Mouse (Mus musculus): Measurements from ENCODE around the gene Mbl2.

GRCm38 (mm10) chr19:30214026-30214425 is 18.7 kb upstream of the Mbl2 start:
- TF ChIP-seq HCFC1 (IDR thresholded peaks at IDR 0.05; ENCODE audit: borderline replicate concordance, insufficient read depth, low read length) (no peak), ZNF384 (IDR thresholded peaks at IDR 0.05; ENCODE audit: low read depth, low read length) (no peak), MAFK (IDR thresholded peaks at IDR 0.05; ENCODE audit: insufficient read depth, low read depth, low read length) (no peak), ZC3H11A (IDR thresholded peaks at IDR 0.05; ENCODE audit: borderline replicate concordance, low read depth, low read length) (no peak)
